Mouse (Mus musculus) neural tube, embryonic 12.5 days (tissue): Measurements from ENCODE around the gene Riox1. TPM values are rescaled to one million over a fixed set of nuclear protein-coding genes. Genes with fewer than 3 reads are reported as not detected.
A peak's percentile ranks its signal among the peaks of the same experiment; 100 is the strongest.

Source experiments
- ATAC-seq: fragments of 200-750 bp; cut with Nextera tagmentation; 2 replicates; pipeline ENCODE4 v1.8.0; 2017; ENCODE audit warnings: low read depth, mild to moderate bottlenecking, moderate TSS enrichment, moderate library complexity; ENCODE audit not compliant: low FRiP score
- H3K27ac ChIP-seq: fragments of 300-500 bp; sonication (generic); 2 replicates; pipeline ENCODE4 v1.5.1; 2016
- H3K27me3 ChIP-seq: fragments of 300-500 bp; sonication (generic); replicated peaks from 2 replicates; pipeline ENCODE4 v1.6.1; 2016; ENCODE audit warnings: mild to moderate bottlenecking
- H3K36me3 ChIP-seq: fragments of 300-500 bp; sonication (generic); 2 replicates; pipeline ENCODE4 v1.6.1; 2016; ENCODE audit warnings: mild to moderate bottlenecking
- H3K4me1 ChIP-seq: fragments of 300-500 bp; sonication (generic); 2 replicates; pipeline ENCODE4 v1.6.1; 2016
- H3K4me2 ChIP-seq: fragments of 300-500 bp; sonication (generic); replicated peaks from 2 replicates; pipeline ENCODE4 v1.6.1; 2016; ENCODE audit warnings: mild to moderate bottlenecking
- H3K4me3 ChIP-seq: fragments of 300-500 bp; sonication (generic); 2 replicates; pipeline ENCODE4 v1.5.1; 2016
- H3K9ac ChIP-seq: fragments of 300-500 bp; sonication (generic); 2 replicates; pipeline ENCODE4 v1.6.1; 2016; ENCODE audit warnings: mild to moderate bottlenecking
- H3K9me3 ChIP-seq: fragments of 300-500 bp; sonication (generic); 2 replicates; pipeline ENCODE4 v1.6.1; 2016; ENCODE audit warnings: mild to moderate bottlenecking
- WGBS: fragments of 180-500 bp; shearing (Covaris S2); methylation state at CpG from one replicate; pipeline ENCODE4 v1.1.7; 2016; 5-methylcytosine and 5-hydroxymethylcytosine counted together
- polyA plus RNA-seq: library from polyadenylated mRNA; unstranded; fragments of >200 nt; fragmentation: Nextera tagmentation; extraction: Ambion mirVana; gene quantifications from 2 replicates; pipeline ENCODE4 v1.2.1, GENCODE M21; 2016

Riox1 gene
- polyA plus RNA-seq = 21.4 and 22.6 TPM in 2 replicates

DNA sequence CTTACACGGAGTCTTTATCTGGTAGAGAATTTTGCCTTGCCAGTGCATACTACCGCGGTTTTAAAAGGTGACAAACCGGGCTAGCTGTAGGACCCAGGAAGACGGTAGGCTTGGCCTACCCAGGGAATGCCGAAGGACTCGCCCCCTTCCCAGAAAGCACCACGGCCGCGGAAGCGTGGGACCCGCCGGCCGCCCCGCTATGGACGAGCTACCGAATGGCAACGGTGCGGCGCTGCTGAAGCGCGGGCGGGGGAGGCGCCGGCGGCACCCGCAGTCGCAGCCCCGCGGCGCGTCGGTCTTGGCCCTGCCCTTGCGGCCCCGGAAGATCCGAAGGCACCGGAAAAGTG lies at the start of gene Riox1:
Riox1 (plus strand) TSS at position 116 of the 347 bp plus-strand sequence.
- H3K27ac ChIP-seq = peak within 1 kb of the TSS; percentile 62; the same call in 1 of the 2 replicates
- peaks cover 24% of the 10 kb centered on the region for H3K4me1 ChIP-seq
- H3K9me3 ChIP-seq = no peaks in the 10 kb centered on the region
- peak within 1 kb of the TSS; percentile 92 for H3K4me3 ChIP-seq
- under 1% methylated on average over 37 of the region's 37 CpGs for WGBS
- H3K4me2 ChIP-seq = peak within 1 kb of the TSS; percentile 95
- H3K9ac ChIP-seq = peak within 1 kb of the TSS; percentile 86
- no peaks in the 10 kb centered on the region for H3K27me3 ChIP-seq
- peak; percentile 95 for ATAC-seq
- H3K36me3 ChIP-seq = peaks cover 17% of the 10 kb centered on the region; the same call in 1 of the 2 replicates

- Histone ChIP-seq H3K9me3 (no peaks in the 10 kb centered on the region), H3K9ac (no peak overlapping the region), H3K27me3 (no peaks in the 10 kb centered on the region), H3K36me3 (peaks cover 3% of the 10 kb centered on the region; the same call in 1 of the 2 replicates), H3K27ac (no peak overlapping the region), H3K4me3 (no peak overlapping the region), H3K4me1 (no peaks in the 10 kb centered on the region), H3K4me2 (no peak overlapping the region)
- WGBS = 84% methylated on average over 2 of the region's 2 CpGs
- ATAC-seq = no peak
These were observed 40.0 kb upstream of the Riox1 start for GRCm38 (mm10) chr12:83910451-83910850.

DNA sequence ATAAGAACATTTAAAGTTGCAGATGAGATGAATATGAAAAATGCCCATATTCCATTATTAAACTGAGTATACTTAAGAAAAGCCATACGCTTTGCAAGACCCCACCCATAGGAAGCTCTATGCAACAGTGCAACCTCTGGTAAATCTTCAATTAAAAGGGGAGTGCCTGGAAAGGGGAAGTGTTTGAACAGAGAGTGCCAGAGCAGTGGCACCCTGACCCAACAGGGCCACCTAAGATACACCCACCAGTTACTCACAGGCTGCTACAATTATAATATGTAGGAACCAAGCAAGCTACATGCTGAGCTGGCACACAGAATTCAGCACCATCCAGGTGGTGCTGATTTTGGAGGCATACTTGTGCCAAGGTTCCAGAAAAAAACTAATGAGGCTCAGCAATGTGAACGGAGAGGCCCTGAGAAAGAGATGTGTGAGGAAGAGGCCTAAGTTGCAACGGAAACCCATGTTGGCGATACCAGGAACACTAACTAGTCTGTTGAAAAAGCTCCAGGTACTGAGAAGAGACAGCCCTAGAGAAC lies 36.1 kb upstream of the Riox1 start:
- Histone ChIP-seq H3K4me1 (0 out of 2 replicates have a peak, but pooled peaks cover 2% of the 10 kb centered on the region), H3K9ac (no peak overlapping the region), H3K4me3 (no peak overlapping the region), H3K27ac (no peak overlapping the region), H3K4me2 (no peak overlapping the region), H3K36me3 (peaks cover 6% of the 10 kb centered on the region; the same call in 1 of the 2 replicates), H3K27me3 (no peaks in the 10 kb centered on the region), H3K9me3 (no peaks in the 10 kb centered on the region)
- WGBS = 97% methylated on average over 4 of the region's 4 CpGs
- no peak for ATAC-seq

GRCm38 (mm10) chr12:83914797-83915196 lies 35.6 kb upstream of the Riox1 start:
- Histone ChIP-seq H3K9ac (no peak overlapping the region), H3K27me3 (no peaks in the 10 kb centered on the region), H3K4me1 (0 out of 2 replicates have a peak, but pooled peaks cover 3% of the 10 kb centered on the region), H3K4me2 (no peak overlapping the region), H3K36me3 (peaks cover 6% of the 10 kb centered on the region; the same call in 1 of the 2 replicates), H3K27ac (no peak overlapping the region), H3K4me3 (no peak overlapping the region), H3K9me3 (no peaks in the 10 kb centered on the region)
- no peak for ATAC-seq
- WGBS = 91% methylated on average over 1 of the region's 1 CpGs

DNA sequence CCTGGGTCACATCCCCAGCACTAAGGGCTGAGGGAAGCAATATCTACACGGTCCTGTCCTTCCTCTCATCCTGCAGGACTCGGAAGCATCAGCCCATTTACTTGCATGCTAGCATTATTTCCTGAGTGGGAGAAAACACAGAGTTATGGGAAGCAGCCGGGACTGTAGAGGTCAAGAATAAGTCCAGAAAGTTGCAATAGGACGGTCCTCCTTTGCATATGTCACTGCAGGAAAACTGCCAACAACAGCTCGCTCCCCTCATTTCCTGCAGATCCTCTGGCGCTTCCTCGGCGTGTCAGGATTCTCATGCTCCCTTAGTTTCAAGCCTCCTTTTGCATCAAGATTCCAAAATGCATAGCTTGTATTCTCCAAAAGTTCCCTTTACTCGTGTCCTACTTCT lies 33.5 kb upstream of the Riox1 start:
- no peaks in the 10 kb centered on the region for H3K27me3 ChIP-seq
- no peaks in the 10 kb centered on the region for H3K9me3 ChIP-seq
- H3K9ac ChIP-seq = no peak overlapping the region
- no peak overlapping the region for H3K4me3 ChIP-seq
- WGBS = 85% methylated on average over 9 of the region's 9 CpGs
- no peak overlapping the region for H3K4me2 ChIP-seq
- H3K36me3 ChIP-seq = peaks cover 6% of the 10 kb centered on the region; the same call in 1 of the 2 replicates
- H3K4me1 ChIP-seq = peaks cover 13% of the 10 kb centered on the region
- ATAC-seq = no peak
- H3K27ac ChIP-seq = no peak overlapping the region

DNA sequence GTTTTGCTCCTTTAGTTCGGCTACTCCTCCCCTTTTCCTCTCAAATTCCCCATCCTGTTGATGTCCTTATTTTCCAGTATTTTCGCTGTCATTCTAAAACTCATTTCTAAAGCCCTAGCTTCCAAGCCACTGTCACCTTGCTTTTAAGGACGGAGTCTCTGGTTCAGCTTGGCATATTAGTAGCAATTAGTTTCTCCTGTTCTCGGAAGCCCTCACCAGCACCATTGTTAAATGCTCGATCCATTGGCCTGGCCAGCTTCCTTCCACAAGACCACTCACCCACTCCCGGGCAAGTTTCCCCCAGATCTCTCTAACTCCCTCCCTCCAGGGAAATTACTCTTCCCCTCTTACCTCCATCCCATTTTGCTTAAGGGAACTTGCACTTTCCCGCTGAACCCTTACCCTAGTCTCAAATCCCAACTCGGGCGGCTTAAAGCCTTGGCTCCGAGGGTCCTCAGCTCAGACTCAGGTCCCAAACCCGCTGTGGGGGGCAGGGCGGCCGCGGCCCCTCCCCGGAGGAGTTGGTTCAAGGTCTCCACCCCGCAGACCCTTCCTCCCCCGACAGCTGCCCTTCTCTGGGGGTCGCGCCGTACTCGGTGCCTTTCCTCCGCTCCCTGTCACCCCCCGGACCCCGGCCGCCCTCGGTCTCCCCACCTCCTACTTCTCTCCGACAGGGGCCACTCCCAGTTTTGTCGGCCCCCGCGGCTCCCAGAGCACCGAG lies 29.5 kb upstream of the Riox1 start:
- 1% methylated on average over 31 of the region's 31 CpGs for WGBS
- Histone ChIP-seq H3K4me1 (peaks cover 21% of the 10 kb centered on the region), H3K27me3 (no peaks in the 10 kb centered on the region), H3K4me2 (peak overlapping the region; percentile 94), H3K9me3 (no peaks in the 10 kb centered on the region), H3K9ac (peak overlapping the region; percentile 87), H3K4me3 (peak overlapping the region; percentile 89), H3K27ac (peak overlapping the region; percentile 39; the same call in 1 of the 2 replicates), H3K36me3 (peaks cover 3% of the 10 kb centered on the region; the same call in 1 of the 2 replicates)
- ATAC-seq = no peak; the same call in 1 of the 2 replicates

DNA sequence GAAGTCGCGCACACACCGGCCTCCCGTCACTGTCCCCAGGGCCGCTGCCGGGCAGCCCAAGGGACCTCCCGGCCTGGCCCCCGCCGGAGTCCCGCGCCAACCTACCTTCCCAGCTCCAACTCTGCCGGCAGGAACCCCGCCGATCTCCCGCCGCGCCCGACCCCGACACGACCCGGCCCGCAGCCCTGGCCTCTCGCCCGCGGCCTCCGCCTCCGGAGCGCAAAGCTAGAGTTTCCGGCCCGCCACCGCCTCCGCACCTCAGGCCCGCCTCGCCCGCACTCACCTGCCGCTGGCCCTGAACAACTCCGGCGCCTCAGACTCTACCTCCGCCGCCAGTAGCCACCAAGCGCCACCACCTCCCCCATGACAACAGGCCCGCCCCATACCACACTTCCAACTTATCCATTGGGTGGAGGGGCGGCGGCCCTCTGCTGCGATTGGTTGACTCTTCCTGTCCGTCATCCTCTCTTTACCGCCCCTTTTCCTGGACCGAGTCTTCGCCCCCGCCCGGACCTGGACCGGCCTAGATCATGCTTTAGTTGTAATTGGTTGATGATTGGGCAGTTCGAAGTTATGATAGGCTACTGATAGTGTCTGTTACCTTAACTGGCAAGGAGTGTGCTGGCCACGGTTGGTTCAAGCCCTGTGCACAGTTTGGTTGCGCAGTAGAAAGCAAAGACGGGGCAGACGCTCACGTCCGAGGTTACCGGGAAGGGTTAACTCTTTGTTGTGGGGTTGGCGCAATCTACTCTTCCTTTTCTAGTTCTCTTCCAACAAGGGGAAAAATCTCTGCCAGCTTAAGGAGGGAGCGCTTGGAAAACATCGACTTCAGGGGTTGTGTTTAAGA lies 28.6 kb upstream of the Riox1 start, which contains the start of gene Numb:
Numb (minus strand) TSS at position 400 of the 847 bp plus-strand sequence.
- H3K4me1 ChIP-seq = peaks cover 21% of the 10 kb centered on the region
- peak within 1 kb of the TSS; percentile 39; the same call in 1 of the 2 replicates for H3K27ac ChIP-seq
- peak within 1 kb of the TSS; percentile 94 for H3K4me2 ChIP-seq
- H3K4me3 ChIP-seq = peak within 1 kb of the TSS; percentile 89
- H3K9ac ChIP-seq = peak within 1 kb of the TSS; percentile 87
- no peaks in the 10 kb centered on the region for H3K27me3 ChIP-seq
- no peaks in the 10 kb centered on the region for H3K9me3 ChIP-seq
- WGBS = under 1% methylated on average over 62 of the region's 63 CpGs
- peaks cover 2% of the 10 kb centered on the region; the same call in 1 of the 2 replicates for H3K36me3 ChIP-seq
- peak; percentile 100 for ATAC-seq

DNA sequence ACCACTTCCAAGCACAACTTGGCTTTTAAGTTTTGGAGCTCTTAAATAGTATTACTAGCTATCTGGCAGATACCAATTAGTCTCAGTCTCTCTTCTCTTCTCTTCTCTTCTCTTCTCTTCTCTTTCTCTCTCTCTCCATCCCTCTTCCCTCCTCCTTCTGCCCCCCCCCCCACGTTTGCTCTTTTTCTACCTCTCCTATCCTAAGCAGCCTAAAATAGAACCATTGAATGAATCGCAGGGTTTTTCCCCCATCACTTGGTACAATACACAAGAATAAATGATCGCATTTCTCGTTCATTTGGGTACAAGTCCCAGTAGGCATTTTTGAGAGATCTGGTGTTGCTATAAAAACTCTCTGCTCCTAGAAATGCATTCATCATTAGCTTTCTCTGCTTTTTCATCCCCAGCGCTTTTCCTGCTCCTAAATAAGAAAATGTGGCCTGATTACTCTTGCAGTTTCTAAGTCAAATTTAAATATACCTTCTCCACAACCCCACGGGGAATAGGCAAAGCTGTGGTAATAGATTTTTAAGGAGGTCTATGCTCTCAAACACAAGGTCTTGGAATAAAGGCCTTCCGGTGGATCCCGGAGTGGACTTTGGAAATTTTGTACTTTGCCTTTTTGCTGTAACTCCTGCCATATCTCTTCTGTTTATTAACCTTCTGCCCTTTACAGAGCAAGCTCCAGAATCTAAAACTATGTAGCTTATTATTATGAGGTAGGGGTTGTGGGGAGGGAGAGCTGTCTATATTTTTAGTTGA lies 27.5 kb upstream of the Riox1 start:
- H3K4me2 ChIP-seq = peak overlapping the region; percentile 94
- WGBS = 43% methylated on average over 8 of the region's 8 CpGs
- peak overlapping the region; percentile 89 for H3K4me3 ChIP-seq
- peaks cover 21% of the 10 kb centered on the region for H3K4me1 ChIP-seq
- no peaks in the 10 kb centered on the region for H3K36me3 ChIP-seq
- H3K27me3 ChIP-seq = no peaks in the 10 kb centered on the region
- H3K9ac ChIP-seq = peak overlapping the region; percentile 52
- no peak overlapping the region for H3K27ac ChIP-seq
- no peak for ATAC-seq
- H3K9me3 ChIP-seq = no peaks in the 10 kb centered on the region

DNA sequence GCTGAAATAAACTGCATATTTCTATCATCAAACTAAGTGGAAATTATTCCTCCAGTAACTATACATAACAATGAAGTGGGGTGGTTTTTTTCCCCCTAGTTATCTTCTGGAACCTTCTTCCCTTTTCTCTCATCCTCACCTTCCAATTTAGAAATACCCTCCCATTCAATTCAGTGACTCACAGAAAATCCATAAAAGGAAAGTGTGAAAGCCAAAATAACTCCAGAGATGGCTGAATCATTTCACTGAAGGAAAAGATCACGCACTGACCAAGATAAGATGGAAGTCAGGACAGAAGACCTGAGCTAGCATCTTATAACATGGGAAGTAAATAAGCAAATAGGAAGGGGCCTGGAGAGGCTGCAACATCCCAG lies 26.9 kb upstream of the Riox1 start:
- Histone ChIP-seq H3K9ac (no peak overlapping the region), H3K4me3 (no peak overlapping the region), H3K27me3 (no peaks in the 10 kb centered on the region), H3K4me1 (peaks cover 21% of the 10 kb centered on the region), H3K4me2 (peak overlapping the region; percentile 94; the same call in 1 of the 2 replicates), H3K36me3 (no peaks in the 10 kb centered on the region), H3K27ac (no peak overlapping the region), H3K9me3 (no peaks in the 10 kb centered on the region)
- no peak for ATAC-seq
- 84% methylated on average over 1 of the region's 1 CpGs for WGBS

- no peak overlapping the region for H3K4me3 ChIP-seq
- ATAC-seq = no peak
- no peaks in the 10 kb centered on the region for H3K9me3 ChIP-seq
- 69% methylated on average over 3 of the region's 3 CpGs for WGBS
- H3K4me1 ChIP-seq = peaks cover 18% of the 10 kb centered on the region
- H3K27me3 ChIP-seq = no peaks in the 10 kb centered on the region
- H3K36me3 ChIP-seq = no peaks in the 10 kb centered on the region
- H3K27ac ChIP-seq = no peak overlapping the region
- no peak overlapping the region for H3K4me2 ChIP-seq
- H3K9ac ChIP-seq = no peak overlapping the region
These were observed 26.1 kb upstream of the Riox1 start for GRCm38 (mm10) chr12:83924332-83924731.

GRCm38 (mm10) chr12:83925160-83925703 lies 25.2 kb upstream of the Riox1 start:
- Histone ChIP-seq H3K4me1 (peaks cover 15% of the 10 kb centered on the region), H3K27ac (no peak overlapping the region), H3K36me3 (no peaks in the 10 kb centered on the region), H3K4me3 (no peak overlapping the region), H3K9ac (no peak overlapping the region), H3K4me2 (no peak overlapping the region), H3K9me3 (no peaks in the 10 kb centered on the region), H3K27me3 (no peaks in the 10 kb centered on the region)
- no peak for ATAC-seq
- 62% methylated on average over 7 of the region's 7 CpGs for WGBS
